Mouse (Mus musculus): ENCODE data around the gene Hexim1. TPM values are rescaled to one million over a fixed set of nuclear protein-coding genes. Genes with fewer than 3 reads are reported as not detected.

Hexim1 gene
- total RNA-seq, 2 experiments from 2014 or later = 46.5 to 50.8 TPM

- no peak for DNase-seq (ENCODE audit: low spot score in 2 of 2)
- intact Hi-C loops (cut with DNase I) = no loop called here
Measured at GRCm38 (mm10) chr11:103095801-103096200, 20.2 kb upstream of the Hexim1 start.

GRCm38 (mm10) chr11:103096979-103097894 is 18.8 kb upstream of the Hexim1 start:
- intact Hi-C loops (cut with DNase I) = no loop called here
- DNase-seq (ENCODE audit: low spot score in 2 of 2) = no peak

- no peak for DNase-seq (ENCODE audit: low spot score in 2 of 2)
- intact Hi-C loops (cut with DNase I) = no loop called here
Measured at GRCm38 (mm10) chr11:103098531-103099190, 17.4 kb upstream of the Hexim1 start.

- DNase-seq (ENCODE audit: low spot score in 2 of 2) = no peak
- intact Hi-C loops (cut with DNase I) = no loop called here
Measured at GRCm38 (mm10) chr11:103099352-103099940, 16.6 kb upstream of the Hexim1 start.

- no peak for DNase-seq (ENCODE audit: low spot score in 2 of 2)
- intact Hi-C loops (cut with DNase I) = no loop called here
Measured at GRCm38 (mm10) chr11:103100361-103100760, 15.7 kb upstream of the Hexim1 start.

- peak; percentile 64 to 66 for DNase-seq (ENCODE audit: low spot score in 2 of 2)
- intact Hi-C loops (cut with DNase I) = no loop called here
Measured at GRCm38 (mm10) chr11:103101481-103101865, 14.6 kb upstream of the Hexim1 start, which contains the start of the genes Plcd3 and Acbd4. Gene Plcd3 (minus strand): TSS chr11:103101658. Gene Acbd4 (plus strand): TSS chr11:103101682.

- intact Hi-C loops (cut with DNase I) = loop anchor here (1.0 to 2.0 kb wide), 3 partner anchors 13 to 225 kb away; no protein-coding TSS in a partner anchor
- DNase-seq (ENCODE audit: low spot score in 2 of 2) = peak; percentile 77 to 90
Measured at GRCm38 (mm10) chr11:103101866-103102501, 14.0 kb upstream of the Hexim1 start.

GRCm38 (mm10) chr11:103102725-103103349 is 13.2 kb upstream of the Hexim1 start:
- intact Hi-C loops (cut with DNase I) = loop anchor here (1.0 to 2.0 kb wide), 3 partner anchors 12 to 224 kb away; no protein-coding TSS in a partner anchor
- peak; percentile 96 to 98 for DNase-seq (ENCODE audit: low spot score in 2 of 2)

- intact Hi-C loops (cut with DNase I) = loop anchor here (2.0 kb wide), 1 partner anchor 223 kb away; no protein-coding TSS in a partner anchor
- no peak for DNase-seq (ENCODE audit: low spot score in 2 of 2)
Measured at GRCm38 (mm10) chr11:103103621-103104020, 12.4 kb upstream of the Hexim1 start.

- no peak for DNase-seq (ENCODE audit: low spot score in 2 of 2)
- intact Hi-C loops (cut with DNase I) = no loop called here
Measured at GRCm38 (mm10) chr11:103104469-103104868, 11.6 kb upstream of the Hexim1 start.

GRCm38 (mm10) chr11:103105180-103105725 is 10.8 kb upstream of the Hexim1 start:
- no peak for DNase-seq (ENCODE audit: low spot score in 2 of 2)
- intact Hi-C loops (cut with DNase I) = no loop called here

GRCm38 (mm10) chr11:103105810-103106209 is 10.2 kb upstream of the Hexim1 start:
- DNase-seq (ENCODE audit: low spot score in 2 of 2) = no peak
- intact Hi-C loops (cut with DNase I) = no loop called here

- DNase-seq (ENCODE audit: low spot score in 2 of 2) = no peak
- intact Hi-C loops (cut with DNase I) = no loop called here
Measured at GRCm38 (mm10) chr11:103106386-103106785, 9.6 kb upstream of the Hexim1 start.

GRCm38 (mm10) chr11:103111301-103111700 is 4.7 kb upstream of the Hexim1 start:
- DNase-seq (ENCODE audit: low spot score in 2 of 2) = no peak
- intact Hi-C loops (cut with DNase I) = no loop called here

GRCm38 (mm10) chr11:103111881-103112551 is 4.0 kb upstream of the Hexim1 start:
- intact Hi-C loops (cut with DNase I) = no loop called here
- peak in 1 of 2 experiments; percentile 47 for DNase-seq (ENCODE audit: low spot score in 2 of 2)

- intact Hi-C loops (cut with DNase I) = no loop called here
- DNase-seq (ENCODE audit: low spot score in 2 of 2) = no peak
Measured at GRCm38 (mm10) chr11:103112552-103112912, 3.5 kb upstream of the Hexim1 start.

- intact Hi-C loops (cut with DNase I) = no loop called here
Measured at GRCm38 (mm10) chr11:103113005-103113404, 3.0 kb upstream of the Hexim1 start.

GRCm38 (mm10) chr11:103113771-103114170 is 2.3 kb upstream of the Hexim1 start:
- intact Hi-C loops (cut with DNase I) = no loop called here
- no peak for DNase-seq (ENCODE audit: low spot score in 2 of 2)

More at GRCm38 (mm10) chr11:103113005-103113404, 3.0 kb upstream of the Hexim1 start:
- DNase-seq (ENCODE audit: low spot score in 2 of 2) = no peak

Measured in left cerebral cortex, postnatal 25 days (tissue).